Mouse (Mus musculus) CH12.LX (cell line): ENCODE measurements around the gene Crisp2. TPM values are rescaled to one million over a fixed set of nuclear protein-coding genes. Genes with fewer than 3 reads are reported as not detected.

ENCODE experiments used
- DNase-seq: peaks from one replicate; pipeline ENCODE4 v3.0.0-alpha.2; 2013; ENCODE audit errors: extremely low read depth
- H3K27ac ChIP-seq: 2 replicates; pipeline ENCODE4 v1.5.1; 2012; ENCODE audit warnings: low read depth, mild to moderate bottlenecking, control low read depth, moderate library complexity; ENCODE audit not compliant: insufficient read depth
- H3K27me3 ChIP-seq: replicated peaks from 2 replicates; pipeline ENCODE3; 2012; ENCODE audit warnings: inconsistent platforms
- H3K36me3 ChIP-seq, 2 experiments: replicated peaks in 1 of 2; 2 replicates each; pipeline versions ENCODE3 to v1.6.1; 2012; ENCODE audit warnings: inconsistent platforms in 1 of 2, low read length in 1 of 2, mild to moderate bottlenecking in 1 of 2, mixed read lengths in 1 of 2, moderate library complexity in 1 of 2; ENCODE audit not compliant: control insufficient read depth in 1 of 2, insufficient read depth in 1 of 2
- H3K4me1 ChIP-seq, 2 experiments: 2 replicates each; pipeline ENCODE4 v1.6.1; 2012; ENCODE audit warnings: inconsistent platforms in 1 of 2, moderate library complexity in 1 of 2; ENCODE audit not compliant: insufficient read depth in 2 of 2, control insufficient read depth in 1 of 2
- H3K4me2 ChIP-seq: 2 replicates; pipeline ENCODE4 v1.6.1; 2012; ENCODE audit warnings: low read depth, mild to moderate bottlenecking, control low read depth; ENCODE audit not compliant: poor library complexity, insufficient read depth, severe bottlenecking
- H3K4me3 ChIP-seq, 3 experiments: fragments of 150-350 bp in 1 of 3; sonication (generic) in 1 of 3; replicated peaks in 1 of 3; 2 replicates each; pipeline versions ENCODE3 to v1.5.1; 2011 to 2012; ENCODE audit warnings: low read depth in 2 of 3, low read length in 2 of 3, mild to moderate bottlenecking in 2 of 3, moderate library complexity in 2 of 3, control low read depth in 1 of 3, improper control_type of control experiment in 1 of 3, inconsistent platforms in 1 of 3, mixed read lengths in 1 of 3; ENCODE audit not compliant: poor library complexity in 1 of 3
- H3K79me2 ChIP-seq: replicated peaks from 2 replicates; pipeline ENCODE4 v1.6.1; 2012; ENCODE audit warnings: mild to moderate bottlenecking, moderate library complexity; ENCODE audit not compliant: control insufficient read depth, poor library complexity, insufficient read depth, severe bottlenecking; ENCODE audit errors: extremely low read depth
- H3K9ac ChIP-seq: 2 replicates; pipeline ENCODE4 v1.6.1; 2012; ENCODE audit warnings: low read depth, mild to moderate bottlenecking, control low read depth, moderate library complexity; ENCODE audit not compliant: insufficient read depth
- H3K9me3 ChIP-seq: replicated peaks from 2 replicates; pipeline ENCODE3; 2012; ENCODE audit warnings: low read length, inconsistent platforms, mixed read lengths
- CHD2 ChIP-seq: IDR thresholded peaks from 2 replicates; pipeline ENCODE4 v1.6.1; 2011; ENCODE audit warnings: low read length, improper control_type of control experiment
- CTCF ChIP-seq, 2 experiments: IDR thresholded peaks in 1 of 2; conservative IDR thresholded peaks in 1 of 2; 2 replicates each; pipeline ENCODE4 v1.5.1; 2011 to 2012; ENCODE audit warnings: low read depth in 2 of 2, low read length in 2 of 2, improper control_type of control experiment in 1 of 2, inconsistent platforms in 1 of 2, mild to moderate bottlenecking in 1 of 2, moderate library complexity in 1 of 2
- E2F4 ChIP-seq: IDR thresholded peaks from 2 replicates; pipeline ENCODE4 v1.6.1; 2011; ENCODE audit warnings: low read depth, low read length, improper control_type of control experiment; ENCODE audit not compliant: insufficient replicate concordance
- EP300 ChIP-seq: IDR thresholded peaks from 2 replicates; pipeline ENCODE4 v1.6.1; 2011; ENCODE audit warnings: low read length, improper control_type of control experiment
- GABPA ChIP-seq: IDR thresholded peaks from 2 replicates; pipeline ENCODE4 v1.6.1; 2012; ENCODE audit warnings: low read depth, low read length, improper control_type of control experiment, inconsistent platforms; ENCODE audit not compliant: insufficient replicate concordance
- IRF4 ChIP-seq: IDR thresholded peaks from 2 replicates; pipeline ENCODE4 v1.6.1; 2014; ENCODE audit warnings: low read depth, mild to moderate bottlenecking, inconsistent platforms, low read length, improper control_type of control experiment
- KAT2A ChIP-seq: IDR thresholded peaks from 2 replicates; pipeline ENCODE4 v1.6.1; 2012; ENCODE audit warnings: low read length, improper control_type of control experiment, inconsistent platforms; ENCODE audit not compliant: insufficient replicate concordance
- MAFK ChIP-seq: IDR thresholded peaks from 2 replicates; pipeline ENCODE4 v1.6.1; 2011; ENCODE audit warnings: low read length, improper control_type of control experiment; ENCODE audit not compliant: insufficient replicate concordance
- MAX ChIP-seq: IDR thresholded peaks from 2 replicates; pipeline ENCODE4 v1.6.1; 2011; ENCODE audit warnings: low read length, improper control_type of control experiment
- MAZ ChIP-seq: IDR thresholded peaks from 2 replicates; pipeline ENCODE4 v1.6.1; 2012; ENCODE audit warnings: low read depth, mild to moderate bottlenecking, inconsistent platforms, low read length, improper control_type of control experiment, moderate library complexity
- MEF2A ChIP-seq: IDR thresholded peaks from 2 replicates; pipeline ENCODE4 v1.6.1; 2014; ENCODE audit warnings: low read depth, mild to moderate bottlenecking, inconsistent platforms, low read length, improper control_type of control experiment, borderline replicate concordance
- MXI1 ChIP-seq: IDR thresholded peaks from 2 replicates; pipeline ENCODE4 v1.6.1; 2011; ENCODE audit warnings: mild to moderate bottlenecking, low read depth, low read length, improper control_type of control experiment
- NRF1 ChIP-seq: IDR thresholded peaks from 2 replicates; pipeline ENCODE4 v1.6.1; 2014; ENCODE audit warnings: low read depth, mild to moderate bottlenecking, inconsistent platforms, low read length, improper control_type of control experiment, moderate library complexity
- PAX5 ChIP-seq: IDR thresholded peaks from 2 replicates; pipeline ENCODE4 v1.6.1; 2012; ENCODE audit warnings: low read length, inconsistent platforms, mixed read lengths
- POLR2A ChIP-seq: IDR thresholded peaks from 2 replicates; pipeline ENCODE4 v1.6.1; 2011; ENCODE audit warnings: low read depth, mild to moderate bottlenecking, improper control_type of control experiment, low read length
- POLR2AphosphoS2 ChIP-seq: IDR thresholded peaks from 2 replicates; pipeline ENCODE4 v1.6.1; 2011; ENCODE audit warnings: low read depth, low read length, improper control_type of control experiment
- RCOR1 ChIP-seq: conservative IDR thresholded peaks from 2 replicates; pipeline ENCODE4 v1.6.1; 2012; ENCODE audit warnings: low read depth, mild to moderate bottlenecking, inconsistent platforms, low read length, improper control_type of control experiment
- SIN3A ChIP-seq: IDR thresholded peaks from 2 replicates; pipeline ENCODE4 v1.6.1; 2012; ENCODE audit warnings: low read length, improper control_type of control experiment, inconsistent platforms
- TCF12 ChIP-seq: IDR thresholded peaks from 2 replicates; pipeline ENCODE4 v1.6.1; 2014; ENCODE audit warnings: low read depth, mild to moderate bottlenecking, inconsistent platforms, low read length, improper control_type of control experiment
- UBTF ChIP-seq: IDR thresholded peaks from 2 replicates; pipeline ENCODE4 v1.6.1; 2012; ENCODE audit warnings: low read depth, mild to moderate bottlenecking, inconsistent platforms, low read length, improper control_type of control experiment, moderate library complexity
- USF1 ChIP-seq: IDR thresholded peaks from 2 replicates; pipeline ENCODE4 v1.6.1; 2014; ENCODE audit warnings: low read depth, mild to moderate bottlenecking, inconsistent platforms, low read length, improper control_type of control experiment
- USF2 ChIP-seq: conservative IDR thresholded peaks from 2 replicates; pipeline ENCODE4 v1.6.1; 2011; ENCODE audit warnings: low read depth, low read length, improper control_type of control experiment
- ZKSCAN1 ChIP-seq: IDR thresholded peaks from 2 replicates; pipeline ENCODE4 v1.6.1; 2012; ENCODE audit warnings: low read depth, inconsistent platforms, low read length, improper control_type of control experiment, borderline replicate concordance
- ZMIZ1 ChIP-seq: IDR thresholded peaks from 2 replicates; pipeline ENCODE4 v1.6.1; 2012; ENCODE audit warnings: low read depth, mild to moderate bottlenecking, inconsistent platforms, low read length, improper control_type of control experiment
- ZNF384 ChIP-seq: IDR thresholded peaks from 2 replicates; pipeline ENCODE4 v1.6.1; 2012; ENCODE audit warnings: low read depth, low read length, improper control_type of control experiment, inconsistent platforms
- dilution Hi-C: fragments of 300-500 bp; cut with MboI; formaldehyde crosslinking; loops from 2 replicates; pipeline ENCODE4 v1.14.3; 2020; ENCODE audit warnings: low sequenced_read_pairs; ENCODE audit not compliant: extremely low pct_unique_long_range_greater_than_20kb, extremely low pct_ligation_motif_present
- in situ Hi-C: fragments of 300-500 bp; cut with MboI; formaldehyde crosslinking; loops from 3 replicates; pipeline ENCODE4 v1.14.3; 2019; ENCODE audit warnings: low sequenced_read_pairs, low pct_ligation_motif_present, low pct_unique_long_range_greater_than_20kb, mixed read lengths
- polyA plus RNA-seq: library from polyadenylated mRNA; unstranded; fragments of >175 nt; gene quantifications from 2 replicates; pipeline ENCODE4 v1.2.1, GENCODE M21; 2012; ENCODE audit warnings: low read depth; ENCODE audit not compliant: insufficient read length
- total RNA-seq, 2 experiments: library from RNA; depleted of rRNA; stranded (reverse); fragments of 300-350 nt in 1 of 2; fragments of >200 nt in 1 of 2; gene quantifications; 2 replicates each; pipeline ENCODE4 v1.2.3; 2012 to 2014

Gene Crisp2
- total and polyA plus RNA-seq, 3 experiments = not detected

DNA sequence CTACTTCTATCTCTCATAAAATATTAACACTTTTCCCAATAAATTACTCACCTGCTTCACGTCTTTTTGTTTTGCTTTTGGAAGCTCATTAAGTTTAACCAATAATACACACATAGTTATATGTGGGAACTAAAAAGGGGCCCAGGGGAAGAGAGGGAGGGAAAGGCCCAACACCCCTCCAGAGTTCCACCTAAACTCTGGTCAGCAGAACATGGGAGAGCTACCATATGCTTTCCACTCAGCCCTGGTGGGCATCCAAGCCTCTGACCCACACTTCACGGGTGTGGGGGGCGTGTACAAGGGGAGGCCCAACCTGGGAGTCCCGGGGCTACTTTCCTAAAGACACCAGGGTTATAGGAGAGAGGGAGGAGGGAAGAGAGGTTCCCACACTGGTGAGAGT is 75.1 kb downstream of the Crisp2 start:
- no peaks in the 10 kb centered on the region for H3K4me1 ChIP-seq
- no peak for DNase-seq
- no peaks in the 10 kb centered on the region for H3K79me2 ChIP-seq
- no peak overlapping the region for H3K4me3 ChIP-seq
- no peak overlapping the region for H3K4me2 ChIP-seq
- no peak for TF ChIP-seq POLR2A
- no peak for TF ChIP-seq USF1
- no peak for TF ChIP-seq MXI1
- TF ChIP-seq ZKSCAN1 = no peak
- no peak for TF ChIP-seq MAX
- TF ChIP-seq MAZ = no peak
- TF ChIP-seq NRF1 = no peak
- no peak for TF ChIP-seq USF2
- TF ChIP-seq IRF4 = no peak
- TF ChIP-seq MAFK = no peak
- TF ChIP-seq MEF2A = no peak
- TF ChIP-seq EP300 = no peak
- TF ChIP-seq TCF12 = no peak
- TF ChIP-seq ZNF384 = no peak
- no peak for TF ChIP-seq KAT2A
- no peak for TF ChIP-seq PAX5
- TF ChIP-seq CHD2 = no peak
- TF ChIP-seq E2F4 = no peak
- TF ChIP-seq, all 38 proteins: peak for 0
- Histone ChIP-seq H3K27me3 (no peaks in the 10 kb centered on the region), H3K27ac (no peak overlapping the region), H3K36me3 (no peaks in the 10 kb centered on the region), H3K9ac (no peak overlapping the region), H3K9me3 (peaks cover 27% of the 10 kb centered on the region)
- dilution Hi-C loops (no loop called here), in situ Hi-C loops (no loop called here)

DNA sequence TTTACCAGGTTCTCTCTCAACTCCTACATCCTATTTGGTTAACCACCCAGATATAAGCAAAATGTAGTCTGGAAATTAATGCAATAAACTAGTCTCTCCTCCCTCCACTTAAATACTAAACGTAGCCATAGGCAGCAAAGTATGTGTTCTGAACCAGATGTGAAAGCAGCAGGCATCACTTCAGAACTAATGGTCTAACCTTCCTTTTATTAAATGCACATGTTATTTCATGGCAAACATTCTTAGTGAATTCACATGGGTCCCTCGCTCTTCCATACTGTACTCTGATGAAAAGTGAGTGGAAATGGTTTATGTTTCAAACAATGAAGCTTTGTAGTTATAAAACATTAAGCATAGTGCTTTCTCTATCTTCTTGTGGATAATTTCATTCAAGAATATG is 75.5 kb downstream of the Crisp2 start:
- H3K9me3 ChIP-seq = peaks cover 27% of the 10 kb centered on the region
- TF ChIP-seq UBTF = no peak
- TF ChIP-seq USF1 = no peak
- no peak for TF ChIP-seq MAFK
- TF ChIP-seq MAX = no peak
- no peak for TF ChIP-seq SIN3A
- TF ChIP-seq GABPA = no peak
- no peak for TF ChIP-seq E2F4
- TF ChIP-seq MXI1 = no peak
- TF ChIP-seq IRF4 = no peak
- TF ChIP-seq ZMIZ1 = no peak
- TF ChIP-seq POLR2AphosphoS2 = no peak
- TF ChIP-seq ZNF384 = no peak
- TF ChIP-seq KAT2A = no peak
- TF ChIP-seq ZKSCAN1 = no peak
- no peak for TF ChIP-seq CTCF (conservative IDR thresholded peaks at IDR 0.05 in 1 of 2, IDR thresholded peaks at IDR 0.05 in 1 of 2; ENCODE audit: low read depth in 2 of 2, low read length in 2 of 2)
- TF ChIP-seq RCOR1 = no peak
- no peak for DNase-seq
- no peaks in the 10 kb centered on the region for H3K79me2 ChIP-seq
- no peak overlapping the region for H3K9ac ChIP-seq
- in situ Hi-C loops = no loop called here
- H3K36me3 ChIP-seq = no peaks in the 10 kb centered on the region
- no peak overlapping the region for H3K4me3 ChIP-seq
- no peak overlapping the region for H3K4me2 ChIP-seq
- dilution Hi-C loops = no loop called here
- H3K4me1 ChIP-seq = no peaks in the 10 kb centered on the region
- no peaks in the 10 kb centered on the region for H3K27me3 ChIP-seq
- H3K27ac ChIP-seq = no peak overlapping the region
